Mouse (Mus musculus) natural killer cell, adult 2 months (primary cell): ENCODE measurements around the gene Arid1b.

Experiments used
- DNase-seq, 2 experiments: peaks; one replicate each; pipeline ENCODE4 v3.0.0; 2022; ENCODE audit warnings: low spot score in 2 of 2

Arid1b gene

GRCm38 (mm10) chr17:5189551-5190351 is 195.6 kb downstream of the Arid1b start:
- DNase-seq, result peak; percentile 76 to 77

- no peak for DNase-seq
These were observed 196.2 kb downstream of the Arid1b start for GRCm38 (mm10) chr17:5190367-5190766.

- DNase-seq, result no peak
These were observed 200.2 kb downstream of the Arid1b start for GRCm38 (mm10) chr17:5194157-5194916.

- peak; percentile 54 to 73 for DNase-seq
These were observed 201.3 kb downstream of the Arid1b start for GRCm38 (mm10) chr17:5195397-5195796.

GRCm38 (mm10) chr17:5196005-5196404 is 201.9 kb downstream of the Arid1b start:
- DNase-seq, result no peak

- DNase-seq, result no peak
These were observed 202.4 kb downstream of the Arid1b start for GRCm38 (mm10) chr17:5196508-5196907.

- no peak for DNase-seq
These were observed 203.0 kb downstream of the Arid1b start for GRCm38 (mm10) chr17:5197083-5197482.

GRCm38 (mm10) chr17:5197765-5198164 is 203.6 kb downstream of the Arid1b start:
- no peak for DNase-seq

- DNase-seq, result no peak
These were observed 204.1 kb downstream of the Arid1b start for GRCm38 (mm10) chr17:5198252-5198651.

- no peak for DNase-seq
These were observed 204.7 kb downstream of the Arid1b start for GRCm38 (mm10) chr17:5198811-5199210.

GRCm38 (mm10) chr17:5200638-5201037 is 206.5 kb downstream of the Arid1b start:
- no peak for DNase-seq

GRCm38 (mm10) chr17:5201859-5202598 is 207.9 kb downstream of the Arid1b start:
- DNase-seq, result peak; percentile 17 to 22

GRCm38 (mm10) chr17:5202756-5203155 is 208.6 kb downstream of the Arid1b start:
- no peak for DNase-seq

- no peak for DNase-seq
These were observed 209.4 kb downstream of the Arid1b start for GRCm38 (mm10) chr17:5203346-5204102.

- DNase-seq, result no peak
These were observed 210.1 kb downstream of the Arid1b start for GRCm38 (mm10) chr17:5204103-5204665.

GRCm38 (mm10) chr17:5205163-5205581 is 211.0 kb downstream of the Arid1b start:
- DNase-seq, result no peak

- DNase-seq, result no peak
These were observed 212.6 kb downstream of the Arid1b start for GRCm38 (mm10) chr17:5206731-5207130.

- no peak for DNase-seq
These were observed 213.7 kb downstream of the Arid1b start for GRCm38 (mm10) chr17:5207881-5208280.

GRCm38 (mm10) chr17:5208362-5208761 is 214.2 kb downstream of the Arid1b start:
- DNase-seq, result peak in 1 of 2 experiments; percentile 39

GRCm38 (mm10) chr17:5209076-5209475 is 214.9 kb downstream of the Arid1b start:
- DNase-seq, result no peak

GRCm38 (mm10) chr17:5210101-5210727 is 216.1 kb downstream of the Arid1b start:
- DNase-seq, result no peak
